Mouse (Mus musculus): ENCODE data around the gene Hes7.
A peak's percentile ranks its signal among the peaks of the same experiment; 100 is the strongest.

Gene Hes7

DNA sequence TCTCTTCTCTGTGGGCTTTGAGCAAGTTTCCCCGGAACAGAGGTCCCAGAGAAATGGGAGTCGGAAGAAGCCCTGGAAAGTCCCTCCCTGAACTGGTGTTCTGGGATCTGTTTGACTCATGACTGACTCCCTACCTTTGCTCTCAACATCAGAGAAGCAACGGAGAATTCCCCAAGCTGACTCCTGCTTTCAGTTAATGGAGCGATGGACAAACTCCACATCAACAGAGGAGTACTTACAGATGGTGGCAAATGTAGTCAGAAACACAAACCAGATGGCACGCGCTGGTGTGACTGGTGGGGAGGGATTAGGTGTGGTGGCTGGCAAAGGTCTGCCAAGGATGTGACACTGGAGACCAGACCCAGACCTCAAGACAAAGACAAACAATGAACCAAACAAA lies 30.8 kb downstream of the Hes7 start:
- DNase-seq, result no peak

DNA sequence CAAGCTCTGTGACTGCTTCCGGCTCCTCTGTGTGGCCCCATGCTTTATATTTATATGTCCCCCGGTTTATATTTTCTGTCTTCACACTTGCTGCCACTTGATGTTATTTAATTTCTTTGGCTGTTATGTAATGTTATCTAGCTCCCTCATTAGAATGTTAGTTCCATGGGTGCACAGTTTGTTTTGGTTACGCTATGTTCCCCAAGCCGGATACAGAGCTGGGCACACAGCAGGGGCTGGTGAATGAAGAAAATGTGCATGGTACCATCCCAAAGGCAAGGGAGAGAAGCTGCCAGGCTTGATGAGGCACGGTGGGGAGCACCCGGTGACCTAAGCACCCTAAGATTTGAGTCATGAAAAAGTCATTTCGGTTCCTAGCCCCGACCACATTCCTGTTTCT lies 33.6 kb downstream of the Hes7 start:
- no peak for DNase-seq

DNA sequence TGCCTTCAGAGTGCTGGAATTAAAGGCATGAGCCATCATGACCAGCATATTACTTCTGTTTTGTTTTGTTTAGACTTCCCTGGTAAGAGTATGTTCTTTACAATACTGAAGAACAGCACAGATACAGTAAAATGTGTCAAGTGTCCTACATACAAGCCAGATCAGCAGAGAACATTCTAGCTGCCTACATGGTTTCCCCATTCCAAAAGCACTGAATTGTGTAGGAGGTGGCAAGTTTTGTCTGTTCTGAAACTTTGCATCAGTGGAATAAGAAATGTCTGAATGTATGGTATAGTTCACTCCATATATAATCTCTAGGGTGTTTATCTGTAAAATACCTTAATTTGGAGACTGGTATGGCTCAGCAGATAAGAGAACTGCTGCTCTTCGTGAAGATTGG lies 35.1 kb downstream of the Hes7 start:
- DNase-seq, result no peak

DNA sequence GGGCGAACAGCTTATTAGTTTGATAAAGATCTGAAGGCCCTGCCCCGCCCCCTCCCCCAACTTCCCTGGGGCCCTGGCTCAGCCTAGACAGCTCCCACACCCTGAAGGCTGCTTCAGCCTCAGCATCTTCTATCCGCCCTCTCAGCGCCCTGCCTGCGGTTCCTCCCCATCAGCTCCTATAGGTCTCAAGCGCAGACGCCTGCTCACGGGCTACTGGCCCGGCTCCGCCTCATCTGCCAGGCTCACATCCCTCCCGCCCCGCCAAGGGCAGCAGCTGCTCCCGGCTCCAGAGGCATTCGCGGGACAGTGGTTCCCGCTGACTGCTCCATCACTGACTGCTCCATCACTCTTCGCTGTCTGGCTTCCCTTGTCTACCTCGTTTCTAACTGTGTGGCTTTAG lies 36.6 kb downstream of the Hes7 start, which contains the start of gene Alox12b:
Gene Alox12b, plus strand, starts transcription at position 190 of the 400 bp plus-strand sequence.
- no peak for DNase-seq

DNA sequence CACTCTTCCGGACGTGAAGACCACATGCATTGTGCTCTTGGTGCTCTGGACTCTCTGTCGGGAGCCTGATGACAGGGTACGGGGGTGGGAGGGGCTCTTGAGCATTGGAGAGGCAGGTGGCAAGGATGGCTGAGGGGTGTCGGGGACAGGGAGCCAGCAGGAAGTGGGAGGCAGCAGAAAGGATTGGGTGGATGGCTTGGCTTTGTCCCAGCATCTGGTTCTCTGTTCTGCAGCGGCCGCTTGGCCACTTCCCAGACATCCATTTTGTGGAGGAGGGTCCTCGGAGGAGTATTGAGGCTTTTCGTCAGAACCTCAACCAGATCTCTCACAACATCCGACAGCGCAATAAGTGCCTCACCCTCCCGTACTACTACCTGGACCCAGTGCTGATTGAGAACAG lies 49.1 kb downstream of the Hes7 start:
- no peak for DNase-seq

DNA sequence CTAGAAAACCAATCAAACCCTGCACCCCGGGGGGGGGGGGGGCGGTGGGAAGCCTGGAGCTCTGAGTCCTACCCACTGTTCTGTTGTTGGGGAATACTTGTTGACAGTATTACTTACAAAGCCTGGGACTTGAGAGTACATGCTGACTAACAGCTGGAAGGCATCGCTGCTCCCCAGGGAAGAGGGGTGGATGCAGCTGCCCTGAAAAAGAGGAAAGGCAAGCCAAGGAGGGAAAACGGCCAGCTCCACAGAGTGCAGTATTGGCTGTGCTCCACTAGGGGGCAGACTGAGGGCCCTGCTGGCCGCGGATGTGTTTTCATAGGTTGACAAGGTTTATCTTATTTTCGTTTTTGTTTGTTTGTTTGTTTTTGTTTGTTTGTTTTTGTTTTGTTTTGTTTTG lies 51.4 kb downstream of the Hes7 start:
- DNase-seq, result peak; percentile 26 to 42

DNA sequence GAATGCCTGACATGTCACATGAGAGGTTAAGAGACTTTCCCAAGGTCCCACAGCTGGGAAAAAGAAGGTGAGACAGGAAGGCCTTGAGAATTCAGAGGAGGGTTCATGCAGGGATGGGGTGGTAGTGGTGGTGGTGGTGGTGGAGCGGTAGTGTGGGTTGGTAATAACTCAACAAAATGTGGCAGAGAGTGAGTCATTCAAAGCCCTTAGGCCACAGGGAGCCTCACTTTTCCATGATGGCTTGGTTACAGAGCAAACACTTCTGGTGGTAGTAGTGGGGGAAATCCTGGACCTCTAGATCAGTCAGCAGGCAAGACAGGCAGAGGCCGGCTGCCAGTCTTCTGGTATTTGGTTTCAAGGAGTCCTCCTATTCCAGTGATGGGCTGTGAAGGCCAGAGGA lies 52.4 kb downstream of the Hes7 start:
- DNase-seq, result no peak
